Mouse (Mus musculus) E14TG2a.4 (cell line): ENCODE measurements at regions not wholly inside any gene's neighbourhood (a gene's known extent, or its start where the extent isn't known, plus 50 kb on each side); places are given as distances from the start of the nearest gene placed in this dataset.
"Not testable (repeated sequence)": the region's sequence is repeated elsewhere in the genome, so short reads cannot be mapped to it uniquely, and the experiment has no call there.

Source experiments
- H3K27me3 ChIP-seq: 2 replicates; pipeline ENCODE4 v1.6.1; 2014; ENCODE audit warnings: low read length, control low read depth; ENCODE audit not compliant: insufficient read depth
- H3K36me3 ChIP-seq: 2 replicates; pipeline ENCODE4 v1.6.1; 2014; ENCODE audit warnings: low read length, control low read depth; ENCODE audit not compliant: insufficient read depth
- H3K4me1 ChIP-seq: replicated peaks from 2 replicates; pipeline ENCODE4 v1.6.1; 2014; ENCODE audit warnings: low read depth, low read length, control low read depth
- H3K4me3 ChIP-seq: replicated peaks from 2 replicates; pipeline ENCODE4 v1.5.1; 2014; ENCODE audit warnings: mild to moderate bottlenecking, low read length
- H3K9me3 ChIP-seq: 2 replicates; pipeline ENCODE4 v1.6.1; 2014; ENCODE audit warnings: low read length, control low read depth
- CTCF ChIP-seq: conservative IDR thresholded peaks from 2 replicates; pipeline ENCODE4 v1.5.1; 2014; ENCODE audit warnings: low read length
- NANOG ChIP-seq: IDR thresholded peaks from 2 replicates; pipeline ENCODE4 v1.6.1; 2014; ENCODE audit warnings: borderline replicate concordance, low read length, mixed read lengths
- POU5F1 ChIP-seq: IDR thresholded peaks from 2 replicates; pipeline ENCODE4 v1.6.1; 2014; ENCODE audit warnings: low read length, borderline replicate concordance

GRCm38 (mm10) chr9:3264467-3264866 lies 70.5 kb upstream of the Alkbh8 start:
- no peak overlapping the region for H3K4me3 ChIP-seq
- TF ChIP-seq POU5F1, result no peak
- no peak for TF ChIP-seq NANOG
- TF ChIP-seq CTCF, result no peak
- H3K9me3 ChIP-seq, result peaks cover 2% of the 10 kb centered on the region; the same call in 1 of the 2 replicates
- H3K36me3 ChIP-seq, result no peaks in the 10 kb centered on the region
- H3K27me3 ChIP-seq, result no peaks in the 10 kb centered on the region
- H3K4me1 ChIP-seq, result no peaks in the 10 kb centered on the region

GRCm38 (mm10) chr9:3280496-3280895 lies 54.4 kb upstream of the Alkbh8 start:
- not testable (repeated sequence) for H3K27me3 ChIP-seq, H3K36me3 ChIP-seq, H3K4me1 ChIP-seq, H3K4me3 ChIP-seq
- peaks cover 73% of the 10 kb centered on the region for H3K9me3 ChIP-seq

GRCm38 (mm10) chr9:3281906-3282305 lies 53.0 kb upstream of the Alkbh8 start:
- peaks cover 68% of the 10 kb centered on the region for H3K9me3 ChIP-seq
- H3K27me3 ChIP-seq, H3K4me3 ChIP-seq, H3K4me1 ChIP-seq, H3K36me3 ChIP-seq: not testable (repeated sequence)

GRCm38 (mm10) chr9:3283381-3283780 lies 51.6 kb upstream of the Alkbh8 start:
- not testable (repeated sequence) for H3K4me3 ChIP-seq, H3K4me1 ChIP-seq, H3K36me3 ChIP-seq, H3K27me3 ChIP-seq
- H3K9me3 ChIP-seq, result peaks cover 53% of the 10 kb centered on the region
